16 mouse cellular contexts compared by ENCODE assay signal in the genomic region with DNA sequence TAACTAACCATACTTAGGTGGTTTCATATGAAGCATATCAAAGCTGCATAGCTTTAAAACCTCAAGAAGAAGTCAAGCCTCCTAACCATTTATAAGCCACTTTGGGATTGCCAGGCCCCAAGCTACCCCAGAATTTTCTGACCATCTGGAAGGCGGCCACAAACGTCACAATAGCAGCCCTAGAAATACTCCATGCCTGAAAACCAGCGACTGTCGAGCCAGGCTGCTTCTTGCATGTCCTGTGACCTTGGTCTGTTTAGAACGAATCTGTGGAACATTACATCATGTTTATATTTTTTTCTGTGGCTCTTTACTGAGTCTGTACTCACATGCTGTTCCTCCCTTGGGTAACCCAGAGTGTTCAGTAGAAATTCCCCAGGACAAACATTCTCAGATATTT.
DNase-seq lines count a peak whose midpoint lies in the region; TF ChIP-seq lines count a peak whose summit lies in the region.
"Had no signal": no experiment of that assay in that cellular context is flagged by ENCODE, and none has a peak within 500 bp of the region (broad histone marks: within the 10 kb centered on the region; RNA-seq: fewer than 3 reads in every experiment).

No protein-coding gene starts in this region.

- WGBS in kidney, adult 2 months, result 55% methylated on average over 5 of the region's 5 CpGs

- H3K36me3 ChIP-seq in kidney, adult 2 months (ENCODE audit: control insufficient read depth, insufficient read depth, low read length), result no peaks in the 10 kb centered on the region
- H3K36me3 ChIP-seq: embryonic facial prominence, embryonic 13.5 days; heart, embryonic 12.5 days; hindbrain, embryonic 15.5 days had no signal

- H3K4me3 ChIP-seq in kidney, adult 2 months (ENCODE audit: insufficient read depth, low read depth, low read length), result no peak overlapping the region
- H3K4me3 ChIP-seq: embryonic facial prominence, embryonic 13.5 days; forebrain, embryonic 13.5 days; gastrocnemius, adult 2 months; heart, embryonic 12.5 days; hindbrain, embryonic 15.5 days had no signal

- no peak for TF ChIP-seq CTCF in kidney, adult 2 months (conservative IDR thresholded peaks at IDR 0.05; ENCODE audit: insufficient read depth, insufficient read length, low read depth, low read length)

- DNase-seq in adrenal gland, adult (ENCODE audit: inconsistent age in 2 of 2, low spot score in 1 of 2), result peak; percentile 49 to 68
- DNase-seq in adrenal gland, adult 18-20 months (ENCODE audit: low spot score in 2 of 2), result no peak
- peak; percentile 1 for DNase-seq in kidney, adult 2 months
- no peak for DNase-seq in kidney, postnatal 25 days
- peak; percentile 24 for DNase-seq in adrenal gland, postnatal 14 days
- DNase-seq in thymus, postnatal 25 days, result no peak
- no peak for DNase-seq in right cerebral cortex, adult 18-20 months
- DNase-seq: B cell, adult 2 months; cerebellum, adult 2 months; cerebellum, postnatal 14 days; gastrocnemius, adult 2 months; gastrocnemius, postnatal 25 days had no signal

- no peaks in the 10 kb centered on the region for H3K27me3 ChIP-seq in kidney, adult 2 months (replicated peaks; ENCODE audit: control insufficient read depth, insufficient read depth, low read length)
- H3K27me3 ChIP-seq: embryonic facial prominence, embryonic 13.5 days; forebrain, embryonic 13.5 days; heart, embryonic 12.5 days; hindbrain, embryonic 15.5 days had no signal

- 0 out of 2 replicates have a peak overlapping the region, but pooled peaks have one; percentile 11 for H3K27ac ChIP-seq in kidney, adult 2 months (ENCODE audit: insufficient read depth, low read depth, low read length)
- H3K27ac ChIP-seq: embryonic facial prominence, embryonic 13.5 days; forebrain, embryonic 13.5 days; gastrocnemius, adult 2 months; hindbrain, embryonic 15.5 days had no signal

- no peak for TF ChIP-seq POLR2A in kidney, adult 2 months (IDR thresholded peaks at IDR 0.05; ENCODE audit: low read depth, low read length)

- H3K4me1 ChIP-seq in kidney, adult 2 months (ENCODE audit: control insufficient read depth, insufficient read depth, low read length), result no peaks in the 10 kb centered on the region
- H3K4me1 ChIP-seq: embryonic facial prominence, embryonic 13.5 days; forebrain, embryonic 13.5 days; heart, embryonic 12.5 days; hindbrain, embryonic 15.5 days had no signal

Comparison
In these comparisons a context has a peak if more than half of its experiments do, and no peak if none do; other contexts are left out.
1. DNase-seq: peak in adrenal gland, adult (2 of 2), kidney, adult 2 months (single experiment) and adrenal gland, postnatal 14 days (single experiment); none in adrenal gland, adult 18-20 months (0 of 2), kidney, postnatal 25 days (0 of 2), thymus, postnatal 25 days (single experiment) and right cerebral cortex, adult 18-20 months (single experiment).